Mouse (Mus musculus) 3T3-L1 (cell line): ENCODE data around the gene Tcl1b4.

ENCODE experiments used
- DNase-seq: peaks from one replicate; pipeline ENCODE4 v3.0.0-alpha.2; 2015; ENCODE audit warnings: low read depth, low spot score

Tcl1b4 gene

GRCm38 (mm10) chr12:105248763-105249233 lies 47.0 kb downstream of the Tcl1b4 start:
- no peak for DNase-seq

GRCm38 (mm10) chr12:105253796-105254195 lies 52.0 kb downstream of the Tcl1b4 start:
- DNase-seq = no peak
